Mouse (Mus musculus) forebrain, embryonic 14.5 days (tissue): ENCODE measurements around the gene Ubtf. TPM values are rescaled to one million over a fixed set of nuclear protein-coding genes. Genes with fewer than 3 reads are reported as not detected.

Source experiments
- ATAC-seq: fragments of 200-750 bp; cut with Nextera tagmentation; 2 replicates; pipeline ENCODE4 v1.8.0; 2017; ENCODE audit warnings: mild to moderate bottlenecking, moderate library complexity
- DNase-seq: peaks from one replicate; pipeline ENCODE4 v3.0.0-alpha.2; 2015; ENCODE audit warnings: low spot score
- H3K27ac ChIP-seq: fragments of 300-500 bp; sonication (generic); 2 replicates; pipeline ENCODE4 v1.5.1; 2014; ENCODE audit warnings: low read depth, mild to moderate bottlenecking, control low read depth, low read length, moderate library complexity
- H3K27me3 ChIP-seq: fragments of 300-500 bp; sonication (generic); replicated peaks from 2 replicates; pipeline ENCODE4 v1.6.1; 2014; ENCODE audit warnings: low read length, control low read depth, mixed read lengths; ENCODE audit not compliant: control insufficient read depth, insufficient read depth
- H3K36me3 ChIP-seq: fragments of 300-500 bp; sonication (generic); 2 replicates; pipeline ENCODE4 v1.6.1; 2014; ENCODE audit warnings: low read length, control low read depth; ENCODE audit not compliant: control insufficient read depth, insufficient read depth
- H3K4me1 ChIP-seq: fragments of 300-500 bp; sonication (generic); 2 replicates; pipeline ENCODE4 v1.6.1; 2014; ENCODE audit warnings: antibody characterized with exemption, low read length, control low read depth; ENCODE audit not compliant: control insufficient read depth, insufficient read depth
- H3K4me2 ChIP-seq: fragments of 300-500 bp; sonication (generic); 2 replicates; pipeline ENCODE4 v1.6.1; 2014; ENCODE audit warnings: mild to moderate bottlenecking, control low read depth, low read length
- H3K4me3 ChIP-seq: fragments of 300-500 bp; sonication (generic); 2 replicates; pipeline ENCODE4 v1.5.1; 2014; ENCODE audit warnings: low read depth, low read length, control low read depth
- H3K9ac ChIP-seq: fragments of 300-500 bp; sonication (generic); 2 replicates; pipeline ENCODE4 v1.6.1; 2014; ENCODE audit warnings: mild to moderate bottlenecking, low read length, control low read depth, moderate library complexity
- H3K9me3 ChIP-seq: fragments of 300-500 bp; sonication (generic); replicated peaks from 2 replicates; pipeline ENCODE4 v1.6.1; 2016; ENCODE audit warnings: low read length, control low read depth, mixed read lengths; ENCODE audit not compliant: control insufficient read depth
- WGBS: fragments of 180-500 bp; shearing (Covaris S2); extraction: QIAGEN DNeasy Blood & Tissue Kit; methylation state at CpG from one replicate; pipeline ENCODE4 v1.1.7; 2014; 5-methylcytosine and 5-hydroxymethylcytosine counted together
- polyA plus RNA-seq: library from polyadenylated mRNA; unstranded; fragments of >200 nt; fragmentation: Nextera tagmentation; extraction: Ambion mirVana; gene quantifications from 2 replicates; pipeline ENCODE4 v1.2.1, GENCODE M21; 2014

The Ubtf gene
- polyA plus RNA-seq, 1 experiment from 2014 or later, result 74.5 TPM

GRCm38 (mm10) chr11:102310768-102311695 is 8.5 kb downstream of the Ubtf start:
- no peak for ATAC-seq
- WGBS, result 48% methylated on average over 37 of the region's 38 CpGs
- Histone ChIP-seq H3K4me3 (no peak overlapping the region), H3K9me3 (no peaks in the 10 kb centered on the region), H3K4me1 (peaks cover 6% of the 10 kb centered on the region; the same call in 1 of the 2 replicates), H3K27ac (no peak overlapping the region), H3K4me2 (no peak overlapping the region), H3K27me3 (no peaks in the 10 kb centered on the region), H3K9ac (no peak overlapping the region), H3K36me3 (peaks cover 86% of the 10 kb centered on the region)
- no peak for DNase-seq

- Histone ChIP-seq H3K4me1 (no peaks in the 10 kb centered on the region; the same call in 1 of the 2 replicates), H3K4me3 (0 out of 2 replicates have a peak overlapping the region, but pooled peaks have one; percentile 20), H3K36me3 (peaks cover 88% of the 10 kb centered on the region), H3K27ac (0 out of 2 replicates have a peak overlapping the region, but pooled peaks have one; percentile 58), H3K9ac (peak overlapping the region; percentile 38), H3K4me2 (peak overlapping the region; percentile 51), H3K27me3 (no peaks in the 10 kb centered on the region), H3K9me3 (no peaks in the 10 kb centered on the region)
- DNase-seq (no peak), ATAC-seq (no peak)
- 87% methylated on average over 22 of the region's 22 CpGs for WGBS
These were observed 9.5 kb downstream of the Ubtf start for GRCm38 (mm10) chr11:102309821-102310617.

DNA sequence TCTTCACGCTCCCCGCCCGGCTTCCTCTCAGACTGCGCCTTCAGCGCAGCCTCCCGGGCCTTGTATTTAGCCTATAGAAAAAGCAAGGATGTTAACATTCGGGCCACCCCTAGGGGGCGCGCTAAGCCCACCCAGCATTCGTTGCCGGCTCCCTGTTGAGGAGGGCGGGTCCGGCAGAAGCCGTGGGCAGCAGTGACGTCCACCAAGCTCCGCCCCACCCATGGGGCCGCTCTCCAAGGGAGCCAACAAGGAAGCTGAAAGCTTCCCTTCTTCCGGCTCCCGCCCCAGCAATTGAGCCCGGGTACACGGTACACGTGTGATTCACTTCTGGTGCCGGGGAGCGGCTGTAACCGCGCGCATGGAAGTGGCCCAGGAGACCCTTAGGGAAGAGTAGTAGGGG is 10.6 kb downstream of the Ubtf start:
- Histone ChIP-seq H3K36me3 (peaks cover 81% of the 10 kb centered on the region), H3K27ac (peak overlapping the region; percentile 58; the same call in 1 of the 2 replicates), H3K9ac (peak overlapping the region; percentile 38), H3K9me3 (no peaks in the 10 kb centered on the region), H3K4me1 (no peaks in the 10 kb centered on the region; the same call in 1 of the 2 replicates), H3K27me3 (no peaks in the 10 kb centered on the region), H3K4me2 (peak overlapping the region; percentile 51), H3K4me3 (peak overlapping the region; percentile 20)
- ATAC-seq, result peak; percentile 97
- peak; percentile 98 for DNase-seq
- under 1% methylated on average over 27 of the region's 27 CpGs for WGBS

DNA sequence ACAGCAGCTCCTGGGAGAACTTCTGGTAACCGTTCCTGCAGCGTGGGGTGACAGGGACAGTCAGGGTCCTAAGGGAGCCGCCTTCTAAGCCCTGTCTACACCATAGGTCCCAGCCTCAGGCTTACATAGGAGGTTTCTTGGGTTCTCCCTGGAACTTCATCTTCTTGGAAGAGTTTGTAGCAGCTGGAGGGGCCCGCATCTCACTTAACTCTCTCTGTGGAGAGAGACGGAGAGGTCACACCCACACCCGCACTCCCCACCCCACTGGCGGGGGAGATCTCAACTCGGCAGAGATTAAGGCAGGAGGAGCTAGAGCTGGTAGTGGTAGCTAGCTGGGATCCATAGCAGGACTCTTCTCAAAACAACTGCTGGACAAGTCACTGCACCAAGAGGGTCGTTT is 11.4 kb downstream of the Ubtf start:
- no peak overlapping the region for H3K4me2 ChIP-seq
- no peak overlapping the region for H3K4me3 ChIP-seq
- peaks cover 72% of the 10 kb centered on the region for H3K36me3 ChIP-seq
- no peaks in the 10 kb centered on the region; the same call in 1 of the 2 replicates for H3K4me1 ChIP-seq
- WGBS, result 83% methylated on average over 9 of the region's 9 CpGs
- no peak overlapping the region for H3K27ac ChIP-seq
- DNase-seq (no peak), ATAC-seq (no peak)
- no peaks in the 10 kb centered on the region for H3K27me3 ChIP-seq
- no peak overlapping the region for H3K9ac ChIP-seq
- H3K9me3 ChIP-seq, result no peaks in the 10 kb centered on the region

DNA sequence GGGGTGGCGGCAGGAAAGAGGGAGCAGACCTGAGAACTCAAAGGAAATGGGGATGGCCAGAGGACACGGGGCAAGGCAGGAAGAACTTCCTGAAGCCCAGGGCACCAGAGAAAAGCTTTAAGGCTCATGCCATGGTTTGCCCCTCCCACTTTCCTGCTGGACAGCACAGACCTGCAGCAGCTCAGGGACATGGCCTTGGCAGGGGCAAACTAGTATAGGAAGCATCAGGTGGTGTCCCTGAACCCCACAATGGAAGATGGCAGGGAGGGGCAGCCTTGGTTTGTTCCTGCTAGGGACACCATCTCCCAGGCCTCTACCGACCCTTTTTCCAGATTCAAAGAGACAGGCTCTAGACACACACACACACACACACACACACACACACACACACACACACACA is 14.2 kb downstream of the Ubtf start:
- Histone ChIP-seq H3K4me1 (no peaks in the 10 kb centered on the region; the same call in 1 of the 2 replicates), H3K4me3 (no peak overlapping the region), H3K4me2 (no peak overlapping the region), H3K9me3 (no peaks in the 10 kb centered on the region), H3K9ac (no peak overlapping the region), H3K36me3 (peaks cover 45% of the 10 kb centered on the region), H3K27me3 (no peaks in the 10 kb centered on the region), H3K27ac (no peak overlapping the region)
- DNase-seq, result no peak
- 67% methylated on average over 3 of the region's 3 CpGs for WGBS
- no peak for ATAC-seq

GRCm38 (mm10) chr11:102304141-102304540 is 15.4 kb downstream of the Ubtf start:
- 36% methylated on average over 2 of the region's 2 CpGs for WGBS

GRCm38 (mm10) chr11:102299839-102300238 is 19.7 kb downstream of the Ubtf start:
- ATAC-seq (no peak), DNase-seq (peak; percentile 67)
- whole genome bisulfite sequencing, result 15% methylated on average over 1 of the region's 1 CpGs
- H3K9ac ChIP-seq, result no peak overlapping the region
- H3K4me1 ChIP-seq, result peaks cover 5% of the 10 kb centered on the region
- H3K4me3 ChIP-seq, result no peak overlapping the region
- H3K9me3 ChIP-seq, result no peaks in the 10 kb centered on the region
- no peak overlapping the region for H3K27ac ChIP-seq
- H3K4me2 ChIP-seq, result no peak overlapping the region
- H3K36me3 ChIP-seq, result peaks cover 3% of the 10 kb centered on the region; the same call in 1 of the 2 replicates
- H3K27me3 ChIP-seq, result no peaks in the 10 kb centered on the region

More at GRCm38 (mm10) chr11:102304141-102304540, 15.4 kb downstream of the Ubtf start:
- Histone ChIP-seq H3K4me2 (no peak overlapping the region), H3K4me1 (no peaks in the 10 kb centered on the region), H3K27me3 (no peaks in the 10 kb centered on the region), H3K36me3 (peaks cover 34% of the 10 kb centered on the region), H3K9ac (no peak overlapping the region), H3K9me3 (no peaks in the 10 kb centered on the region), H3K27ac (no peak overlapping the region), H3K4me3 (no peak overlapping the region)
- ATAC-seq (no peak), DNase-seq (no peak)

DNA sequence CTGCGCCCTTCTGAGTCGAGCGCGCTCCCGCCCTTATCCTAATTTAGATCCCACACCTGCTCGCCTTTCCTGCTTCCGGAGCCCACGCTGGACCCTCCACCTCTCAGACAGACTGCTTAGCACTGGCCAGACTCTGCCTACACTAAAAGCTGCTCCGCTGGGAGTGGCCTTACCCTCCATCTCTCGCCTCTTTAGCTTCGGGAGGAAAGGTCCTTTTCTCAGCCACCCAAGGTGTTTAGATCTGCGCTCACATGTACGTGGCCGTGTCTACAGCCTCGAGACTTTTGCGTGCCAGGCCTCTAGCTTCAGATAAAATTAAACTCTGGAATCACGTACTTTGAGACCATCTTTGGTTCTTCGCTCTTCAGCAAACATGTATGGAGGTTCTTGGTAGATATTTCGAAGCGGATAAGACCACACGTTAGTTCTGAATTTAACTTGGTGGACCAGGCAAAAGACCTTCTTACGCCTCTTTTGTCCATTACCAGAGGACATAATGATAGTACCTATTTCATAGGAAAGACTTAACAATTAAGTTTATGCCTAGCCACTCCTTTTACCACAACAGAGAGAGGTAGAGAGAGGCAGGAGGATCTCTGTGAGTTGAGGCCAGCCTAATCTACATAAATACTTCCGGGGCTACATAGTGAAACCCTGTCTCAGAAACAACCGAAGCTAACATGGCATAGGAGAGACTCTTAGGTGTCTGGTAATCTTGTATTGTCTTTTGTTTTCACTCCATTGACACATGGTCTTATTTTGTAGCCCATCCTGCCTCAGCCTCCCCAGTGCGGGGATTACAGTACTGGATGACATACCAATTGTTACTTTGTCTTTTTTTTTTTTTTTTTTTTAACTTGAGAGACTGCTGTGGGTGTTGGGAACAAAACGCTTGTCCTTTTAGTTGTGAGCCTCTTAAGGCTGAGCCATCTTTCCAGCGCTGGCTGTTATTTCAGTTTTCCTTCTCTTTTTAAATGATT is 21.7 kb downstream of the Ubtf start:
- H3K9ac ChIP-seq, result peak overlapping the region; percentile 64
- H3K4me3 ChIP-seq, result peak overlapping the region; percentile 89
- ATAC-seq (peak; percentile 42), DNase-seq (no peak)
- peaks cover 8% of the 10 kb centered on the region for H3K4me1 ChIP-seq
- H3K27me3 ChIP-seq, result no peaks in the 10 kb centered on the region
- peaks cover 11% of the 10 kb centered on the region for H3K36me3 ChIP-seq
- H3K4me2 ChIP-seq, result peak overlapping the region; percentile 94
- no peaks in the 10 kb centered on the region for H3K9me3 ChIP-seq
- H3K27ac ChIP-seq, result peak overlapping the region; percentile 99
- 27% methylated on average over 27 of the region's 27 CpGs for WGBS
